ENCODE assay signal across 42 mouse cellular contexts in the genomic region with DNA sequence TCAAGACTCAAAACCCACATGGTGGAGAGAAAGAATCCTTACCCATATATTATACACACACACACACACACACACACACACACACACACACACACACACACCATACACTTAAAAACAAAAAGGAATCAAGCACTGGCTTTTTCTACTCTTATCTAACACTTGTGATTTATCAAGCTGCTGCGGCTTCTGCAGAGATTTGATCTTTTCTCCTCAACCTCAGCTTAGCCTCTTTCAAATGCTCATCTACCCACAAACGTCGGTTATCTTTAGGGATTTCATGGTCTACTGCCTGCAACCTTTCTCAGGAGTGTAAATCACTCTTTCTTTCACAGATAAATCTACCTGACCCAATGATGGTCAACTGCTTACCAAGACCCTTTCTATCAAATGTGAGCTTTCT. TPM values are rescaled to one million over a fixed set of nuclear protein-coding genes. Genes with fewer than 3 reads are reported as not detected.
"Had no signal": no experiment of that assay in that cellular context is flagged by ENCODE, and none has a peak within 500 bp of the region (broad histone marks: within the 10 kb centered on the region; RNA-seq: fewer than 3 reads in every experiment).

No protein-coding gene starts in this region.

- H3K9ac ChIP-seq: heart, embryonic 12.5 days; heart, embryonic 13.5 days; heart, embryonic 15.5 days; hindbrain, embryonic 12.5 days; hindbrain, embryonic 13.5 days; hindbrain, embryonic 14.5 days; hindbrain, embryonic 15.5 days; kidney, embryonic 15.5 days had no signal

- H3K27ac ChIP-seq: heart, embryonic 10.5 days; heart, embryonic 13.5 days; heart, embryonic 15.5 days; hindbrain, embryonic 10.5 days; hindbrain, embryonic 12.5 days; hindbrain, embryonic 13.5 days; hindbrain, embryonic 14.5 days; hindbrain, embryonic 15.5 days; hindbrain, postnatal 0 days; kidney, embryonic 15.5 days; kidney, postnatal 0 days; layer of hippocampus, adult 2 months; left cerebral cortex, adult 2 months had no signal

- H3K4me3 ChIP-seq: heart, embryonic 10.5 days; heart, embryonic 12.5 days; heart, embryonic 13.5 days; heart, embryonic 15.5 days; hindbrain, embryonic 10.5 days; hindbrain, embryonic 12.5 days; hindbrain, embryonic 13.5 days; hindbrain, embryonic 15.5 days; kidney, embryonic 15.5 days; layer of hippocampus, adult 2 months; left cerebral cortex, adult 2 months had no signal

- H3K27me3 ChIP-seq: heart, embryonic 12.5 days; heart, embryonic 13.5 days; heart, embryonic 15.5 days; hindbrain, embryonic 12.5 days; hindbrain, embryonic 13.5 days; hindbrain, embryonic 15.5 days; kidney, embryonic 15.5 days had no signal

- DNase-seq: heart, postnatal 10 days; heart, postnatal 14 days; heart, postnatal 36 days; heart, postnatal 4 days; kidney, adult 11 months; kidney, adult 18-20 months; kidney, adult 9 months; kidney, postnatal 10 days; kidney, postnatal 14 days; kidney, postnatal 25 days; kidney, postnatal 36 days; kidney, postnatal 4 days; layer of hippocampus, adult 9-11 months; layer of hippocampus, postnatal 36 days had no signal

- H3K4me2 ChIP-seq: heart, embryonic 11.5 days; heart, embryonic 12.5 days; heart, embryonic 13.5 days; heart, embryonic 15.5 days; hindbrain, embryonic 12.5 days; hindbrain, embryonic 13.5 days; hindbrain, embryonic 14.5 days; hindbrain, embryonic 15.5 days; kidney, embryonic 15.5 days had no signal

- H3K9me3 ChIP-seq: heart, embryonic 10.5 days; heart, embryonic 12.5 days; heart, embryonic 13.5 days; heart, embryonic 15.5 days; hindbrain, embryonic 10.5 days; hindbrain, embryonic 12.5 days; hindbrain, embryonic 13.5 days; hindbrain, embryonic 15.5 days; kidney, embryonic 15.5 days had no signal

- ATAC-seq: hindbrain, embryonic 16.5 days; hindbrain, postnatal 0 days; inflammation-experienced regulatory T-cells, adult 6 months; intestine, embryonic 16.5 days; intestine, postnatal 0 days had no signal

- H3K4me1 ChIP-seq: heart, embryonic 10.5 days; heart, embryonic 12.5 days; heart, embryonic 13.5 days; heart, embryonic 15.5 days; hindbrain, embryonic 10.5 days; hindbrain, embryonic 12.5 days; hindbrain, embryonic 13.5 days; hindbrain, embryonic 15.5 days; kidney, embryonic 15.5 days had no signal

RNA-seq across cellular contexts. Expression of a gene that starts 40.0 kb away (rescaled TPM):
- total RNA-seq: heart, postnatal 10 days; heart, postnatal 25 days; heart, postnatal 36 days; heart, postnatal 4 days; hematopoietic stem cell, adult 5-6 weeks had no signal
- polyA plus RNA-seq: heart, embryonic 10.5 days; heart, embryonic 11.5 days; heart, embryonic 12.5 days; heart, embryonic 13.5 days; heart, embryonic 14.5 days; heart, postnatal 0 days; hindbrain, embryonic 10.5 days; hindbrain, embryonic 11.5 days; hindbrain, embryonic 12.5 days; hindbrain, embryonic 13.5 days; hindbrain, embryonic 14.5 days; hindbrain, embryonic 15.5 days; hindbrain, embryonic 16.5 days; inflammation-experienced regulatory T-cells, adult 6 months; intestine, embryonic 14.5 days; intestine, embryonic 16.5 days; intestine, postnatal 0 days; kidney, embryonic 14.5 days; kidney, embryonic 15.5 days; kidney, embryonic 16.5 days; kidney, postnatal 0 days; large intestine, adult 2 months had no signal

RNA-seq across cellular contexts. Expression of a gene that starts 50.8 kb away (rescaled TPM):
- polyA plus RNA-seq: heart, embryonic 10.5 days; heart, embryonic 11.5 days; heart, embryonic 12.5 days; heart, embryonic 14.5 days; hindbrain, embryonic 10.5 days; hindbrain, embryonic 11.5 days had no signal
